Mouse (Mus musculus): ENCODE data around the gene Cldn8. TPM values are rescaled to one million over a fixed set of nuclear protein-coding genes. Genes with fewer than 3 reads are reported as not detected.

The Cldn8 gene
- polyA plus RNA-seq (2012; rRNA removed) (0.02 and 0.15 TPM in 2 replicates), polyA plus RNA-seq (2014; fragmentation: Nextera tagmentation; extraction: Ambion mirVana) (0.05 and 0.06 TPM in 2 replicates)

GRCm38 (mm10) chr16:88563045-88563913 lies at the start of gene Cldn8:
Cldn8 (minus strand) TSS chr16:88563183.
- no peak for ATAC-seq (ENCODE audit: insufficient read depth)
- WGBS (ENCODE audit: insufficient replicate concordance), result 54% methylated on average over 6 of the region's 6 CpGs
- no peak for TF ChIP-seq EP300 (IDR thresholded peaks at IDR 0.05; ENCODE audit: low read depth)
- TF ChIP-seq CTCF (IDR thresholded peaks at IDR 0.05; ENCODE audit: low read depth), result no peak
- Histone ChIP-seq H3K27me3 (ENCODE audit: control insufficient read depth, insufficient read depth, low read length) (no peaks in the 10 kb centered on the region), H3K4me1 (replicated peaks; ENCODE audit: control insufficient read depth in 2 of 2, insufficient read depth in 2 of 2, low read length in 1 of 2) (no peaks in the 10 kb centered on the region), H3K9me3 (ENCODE audit: control insufficient read depth, low read length) (no peaks in the 10 kb centered on the region), H3K4me3 (ENCODE audit: insufficient read depth in 1 of 2, low read depth in 2 of 2, low read length in 2 of 2) (no peak within 1 kb of the TSS), H3K27ac (no peak within 1 kb of the TSS), H3K9ac (replicated peaks) (no peak within 1 kb of the TSS), H3K36me3 (replicated peaks; ENCODE audit: control insufficient read depth, insufficient read depth, low read depth) (no peaks in the 10 kb centered on the region), H3K4me2 (ENCODE audit: low read depth) (no peak within 1 kb of the TSS)
- no peak for DNase-seq (ENCODE audit: low read depth in 3 of 3, low spot score in 3 of 3)

GRCm38 (mm10) chr16:88612712-88613111 lies 49.7 kb upstream of the Cldn8 start:
- no peak overlapping the region for H3K9ac ChIP-seq (replicated peaks)
- TF ChIP-seq EP300 (IDR thresholded peaks at IDR 0.05; ENCODE audit: low read depth) (no peak), CTCF (IDR thresholded peaks at IDR 0.05; ENCODE audit: low read depth) (no peak)
- H3K9me3 ChIP-seq (ENCODE audit: control insufficient read depth, low read length), result no peaks in the 10 kb centered on the region
- no peaks in the 10 kb centered on the region for H3K4me1 ChIP-seq (replicated peaks; ENCODE audit: control insufficient read depth in 2 of 2, insufficient read depth in 2 of 2, low read length in 1 of 2)
- H3K27ac ChIP-seq, result no peak overlapping the region
- H3K4me3 ChIP-seq (ENCODE audit: insufficient read depth in 1 of 2, low read depth in 2 of 2, low read length in 2 of 2), result no peak overlapping the region
- ATAC-seq (ENCODE audit: insufficient read depth), result no peak
- WGBS (ENCODE audit: insufficient replicate concordance), result 61% methylated on average over 4 of the region's 4 CpGs
- H3K27me3 ChIP-seq (ENCODE audit: control insufficient read depth, insufficient read depth, low read length), result no peaks in the 10 kb centered on the region
- no peaks in the 10 kb centered on the region for H3K36me3 ChIP-seq (replicated peaks; ENCODE audit: control insufficient read depth, insufficient read depth, low read depth)
- H3K4me2 ChIP-seq (ENCODE audit: low read depth), result no peak overlapping the region
- no peak for DNase-seq (ENCODE audit: low read depth in 3 of 3, low spot score in 3 of 3)

- H3K4me3 ChIP-seq (ENCODE audit: insufficient read depth in 1 of 2, low read depth in 2 of 2, low read length in 2 of 2), result no peak within 1 kb of the TSS
- no peaks in the 10 kb centered on the region for H3K4me1 ChIP-seq (replicated peaks; ENCODE audit: control insufficient read depth in 2 of 2, insufficient read depth in 2 of 2, low read length in 1 of 2)
- no peaks in the 10 kb centered on the region for H3K36me3 ChIP-seq (replicated peaks; ENCODE audit: control insufficient read depth, insufficient read depth, low read depth)
- H3K9me3 ChIP-seq (ENCODE audit: control insufficient read depth, low read length), result no peaks in the 10 kb centered on the region
- ATAC-seq (ENCODE audit: insufficient read depth) (no peak), DNase-seq (ENCODE audit: low read depth in 3 of 3, low spot score in 3 of 3) (no peak)
- WGBS (ENCODE audit: insufficient replicate concordance), result 75% methylated on average over 8 of the region's 8 CpGs
- no peak within 1 kb of the TSS for H3K4me2 ChIP-seq (ENCODE audit: low read depth)
- H3K27me3 ChIP-seq (ENCODE audit: control insufficient read depth, insufficient read depth, low read length), result no peaks in the 10 kb centered on the region
- TF ChIP-seq EP300 (IDR thresholded peaks at IDR 0.05; ENCODE audit: low read depth) (no peak), CTCF (IDR thresholded peaks at IDR 0.05; ENCODE audit: low read depth) (no peak)
- H3K9ac ChIP-seq (replicated peaks), result no peak within 1 kb of the TSS
- H3K27ac ChIP-seq, result no peak within 1 kb of the TSS
These were observed 48.9 kb upstream of the Cldn8 start, which contains the start of gene Krtap24-1 for GRCm38 (mm10) chr16:88611922-88612321. Krtap24-1 (minus strand) TSS chr16:88612279.

GRCm38 (mm10) chr16:88604570-88604969 lies 41.6 kb upstream of the Cldn8 start:
- 76% methylated on average over 6 of the region's 6 CpGs for WGBS (ENCODE audit: insufficient replicate concordance)

GRCm38 (mm10) chr16:88602464-88602863 lies 39.5 kb upstream of the Cldn8 start:
- Histone ChIP-seq H3K27me3 (ENCODE audit: control insufficient read depth, insufficient read depth, low read length) (no peaks in the 10 kb centered on the region), H3K4me2 (ENCODE audit: low read depth) (no peak overlapping the region), H3K36me3 (replicated peaks; ENCODE audit: control insufficient read depth, insufficient read depth, low read depth) (no peaks in the 10 kb centered on the region), H3K9me3 (ENCODE audit: control insufficient read depth, low read length) (no peaks in the 10 kb centered on the region), H3K4me3 (ENCODE audit: insufficient read depth in 1 of 2, low read depth in 2 of 2, low read length in 2 of 2) (no peak overlapping the region), H3K27ac (no peak overlapping the region), H3K4me1 (replicated peaks; ENCODE audit: control insufficient read depth in 2 of 2, insufficient read depth in 2 of 2, low read length in 1 of 2) (no peaks in the 10 kb centered on the region), H3K9ac (replicated peaks) (no peak overlapping the region)
- no peak for TF ChIP-seq EP300 (IDR thresholded peaks at IDR 0.05; ENCODE audit: low read depth)
- TF ChIP-seq CTCF (IDR thresholded peaks at IDR 0.05; ENCODE audit: low read depth), result no peak
- 25% methylated on average over 1 of the region's 1 CpGs for WGBS (ENCODE audit: insufficient replicate concordance)
- no peak for DNase-seq (ENCODE audit: low read depth in 3 of 3, low spot score in 3 of 3)
- no peak for ATAC-seq (ENCODE audit: insufficient read depth)

More at GRCm38 (mm10) chr16:88604570-88604969, 41.6 kb upstream of the Cldn8 start:
- H3K27me3 ChIP-seq (ENCODE audit: control insufficient read depth, insufficient read depth, low read length), result no peaks in the 10 kb centered on the region
- no peak overlapping the region for H3K27ac ChIP-seq
- no peak for ATAC-seq (ENCODE audit: insufficient read depth)
- TF ChIP-seq EP300 (IDR thresholded peaks at IDR 0.05; ENCODE audit: low read depth), result no peak
- TF ChIP-seq CTCF (IDR thresholded peaks at IDR 0.05; ENCODE audit: low read depth), result no peak
- H3K36me3 ChIP-seq (replicated peaks; ENCODE audit: control insufficient read depth, insufficient read depth, low read depth), result no peaks in the 10 kb centered on the region
- no peak for DNase-seq (ENCODE audit: low read depth in 3 of 3, low spot score in 3 of 3)
- H3K4me1 ChIP-seq (replicated peaks; ENCODE audit: control insufficient read depth in 2 of 2, insufficient read depth in 2 of 2, low read length in 1 of 2), result no peaks in the 10 kb centered on the region
- no peak overlapping the region for H3K4me3 ChIP-seq (ENCODE audit: insufficient read depth in 1 of 2, low read depth in 2 of 2, low read length in 2 of 2)
- no peak overlapping the region for H3K9ac ChIP-seq (replicated peaks)
- no peaks in the 10 kb centered on the region for H3K9me3 ChIP-seq (ENCODE audit: control insufficient read depth, low read length)
- no peak overlapping the region for H3K4me2 ChIP-seq (ENCODE audit: low read depth)
